Mouse (Mus musculus) heart, postnatal 0 days (tissue): ENCODE data around the gene Mn1. TPM values are rescaled to one million over a fixed set of nuclear protein-coding genes. Genes with fewer than 3 reads are reported as not detected.

Experiments
- ATAC-seq: fragments of 200-750 bp; cut with Nextera tagmentation; 2 replicates; pipeline ENCODE4 v1.8.0; 2017; ENCODE audit warnings: low read depth, moderate number of reproducible peaks, moderate library complexity; ENCODE audit not compliant: insufficient read depth
- DNase-seq: peaks from one replicate; pipeline ENCODE4 v3.0.0-alpha.2; 2016; ENCODE audit warnings: low spot score
- H3K27ac ChIP-seq: fragments of 300-500 bp; sonication (generic); 2 replicates; pipeline ENCODE4 v1.5.1; 2014; ENCODE audit warnings: low read depth, mild to moderate bottlenecking
- H3K27me3 ChIP-seq: fragments of 300-500 bp; sonication (generic); 2 replicates; pipeline ENCODE4 v1.6.1; 2014; ENCODE audit warnings: low read length, mixed read lengths; ENCODE audit not compliant: control insufficient read depth, insufficient read depth
- H3K36me3 ChIP-seq: fragments of 300-500 bp; sonication (generic); replicated peaks from 2 replicates; pipeline ENCODE4 v1.6.1; 2014; ENCODE audit warnings: low read length, mixed read lengths; ENCODE audit not compliant: control insufficient read depth, insufficient read depth
- H3K4me1 ChIP-seq: fragments of 300-500 bp; sonication (generic); 2 replicates; pipeline ENCODE4 v1.6.1; 2014; ENCODE audit warnings: antibody characterized with exemption; ENCODE audit not compliant: control insufficient read depth, insufficient read depth
- H3K4me2 ChIP-seq: fragments of 300-500 bp; sonication (generic); 2 replicates; pipeline ENCODE4 v1.6.1; 2014; ENCODE audit warnings: low read depth, mild to moderate bottlenecking, low read length, moderate library complexity
- H3K4me3 ChIP-seq: fragments of 300-500 bp; sonication (generic); 2 replicates; pipeline ENCODE4 v1.5.1; 2014; ENCODE audit warnings: low read depth, low read length
- H3K9ac ChIP-seq: fragments of 300-500 bp; sonication (generic); replicated peaks from 2 replicates; pipeline ENCODE4 v1.6.1; 2014; ENCODE audit warnings: low read depth, low read length, mixed read lengths
- H3K9me3 ChIP-seq: fragments of 300-500 bp; sonication (generic); replicated peaks from 2 replicates; pipeline ENCODE4 v1.6.1; 2016; ENCODE audit warnings: low read length; ENCODE audit not compliant: control insufficient read depth
- CTCF ChIP-seq: IDR thresholded peaks from 2 replicates; pipeline ENCODE4 v1.5.1; 2016; ENCODE audit warnings: antibody characterized with exemption, control low read depth, low read depth
- EP300 ChIP-seq: IDR thresholded peaks from 2 replicates; pipeline ENCODE4 v1.6.1; 2016; ENCODE audit warnings: antibody characterized with exemption, low read depth
- WGBS: fragments of 180-500 bp; shearing (Covaris S2); extraction: QIAGEN DNeasy Blood & Tissue Kit; methylation state at CpG from one replicate; pipeline ENCODE4 v1.1.7; 2014; 5-methylcytosine and 5-hydroxymethylcytosine counted together
- polyA plus RNA-seq: library from polyadenylated mRNA; unstranded; fragments of >200 nt; fragmentation: Nextera tagmentation; extraction: Ambion mirVana; gene quantifications from 2 replicates; pipeline ENCODE4 v1.2.1, GENCODE M21; 2015
- total RNA-seq: library from RNA; depleted of rRNA; stranded (reverse); fragments of >200 nt; gene quantifications from 2 replicates; pipeline ENCODE4 v1.2.3, GENCODE M21; 2014; ENCODE audit warnings: low replicate concordance

Mn1 gene
- total and polyA plus RNA-seq, 2 experiments from 2014 or later = 4.5 to 16.4 TPM

- Histone ChIP-seq H3K27ac (peak overlapping the region; percentile 15; the same call in 1 of the 2 replicates), H3K4me1 (peaks cover 13% of the 10 kb centered on the region), H3K4me3 (no peak overlapping the region), H3K9ac (no peak overlapping the region), H3K4me2 (0 out of 2 replicates have a peak overlapping the region, but pooled peaks have one; percentile 0), H3K9me3 (no peaks in the 10 kb centered on the region), H3K36me3 (no peaks in the 10 kb centered on the region), H3K27me3 (peaks cover 15% of the 10 kb centered on the region; the same call in 1 of the 2 replicates)
- DNase-seq = no peak
- TF ChIP-seq EP300 (no peak), CTCF (no peak)
- WGBS = 36% methylated on average over 7 of the region's 7 CpGs
- peak; percentile 63 for ATAC-seq
Observed at GRCm38 (mm10) chr5:111429726-111430125, 12.6 kb downstream of the Mn1 start.

DNA sequence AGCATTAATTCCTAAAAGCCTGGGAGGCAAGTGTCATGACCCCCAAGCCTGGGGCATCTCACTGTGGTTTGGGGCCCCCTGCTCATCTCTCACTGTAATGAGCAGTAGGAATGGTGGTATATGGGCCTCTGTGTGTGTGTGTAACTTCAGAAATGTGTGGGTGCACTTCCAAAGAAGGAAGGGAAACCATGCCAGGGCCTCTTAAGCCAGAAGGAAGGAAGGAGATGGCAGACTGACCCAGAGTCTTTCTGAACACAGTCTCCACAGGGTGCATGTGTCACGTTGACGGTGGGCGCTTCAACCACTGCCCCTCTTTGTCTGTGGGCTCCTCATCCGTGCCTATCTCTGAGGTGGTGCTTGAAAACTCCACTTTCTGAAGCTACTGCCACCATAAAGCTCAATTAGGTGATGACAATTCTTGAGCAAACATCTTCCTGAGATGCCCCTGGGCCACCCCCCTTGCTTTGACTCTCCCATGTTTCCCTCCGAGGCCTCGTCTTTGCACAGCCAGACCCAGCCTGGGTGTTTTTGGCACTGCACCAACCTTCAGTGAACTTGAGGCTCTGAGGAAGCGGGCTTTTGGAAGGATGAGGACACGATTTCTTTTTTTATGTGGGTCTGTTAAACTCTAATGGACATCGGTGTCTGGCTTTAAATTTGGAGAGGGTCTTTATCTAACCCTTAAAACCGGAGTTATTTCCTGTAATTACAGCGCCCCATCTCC lies 14.0 kb downstream of the Mn1 start:
- Histone ChIP-seq H3K4me1 (peaks cover 19% of the 10 kb centered on the region), H3K4me2 (no peak overlapping the region), H3K9ac (no peak overlapping the region), H3K36me3 (no peaks in the 10 kb centered on the region), H3K27me3 (peaks cover 12% of the 10 kb centered on the region; the same call in 1 of the 2 replicates), H3K4me3 (no peak overlapping the region), H3K9me3 (no peaks in the 10 kb centered on the region), H3K27ac (0 out of 2 replicates have a peak overlapping the region, but pooled peaks have one; percentile 22)
- TF ChIP-seq EP300 (no peak), CTCF (no peak)
- 53% methylated on average over 11 of the region's 11 CpGs for WGBS
- DNase-seq = no peak
- ATAC-seq = no peak

DNA sequence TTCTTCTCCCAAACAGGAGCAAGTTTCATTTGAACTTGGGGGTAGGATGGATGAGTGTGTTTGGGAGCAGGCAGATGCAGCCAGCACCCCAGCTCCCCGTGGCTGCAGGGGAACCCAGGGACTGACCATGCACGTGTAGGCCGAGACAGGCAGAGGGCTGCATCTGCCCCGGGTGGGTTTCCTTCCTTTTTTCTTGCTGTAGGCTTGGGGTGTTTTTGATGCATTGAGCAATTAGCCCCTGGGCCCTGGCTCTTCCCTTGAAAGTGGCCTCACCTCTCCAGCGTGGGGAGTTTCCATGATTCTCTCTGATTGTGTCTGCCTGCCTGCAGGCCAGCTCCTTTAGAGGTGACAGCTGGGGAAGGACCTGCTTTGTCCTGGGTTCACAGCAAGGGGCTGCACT lies 15.7 kb downstream of the Mn1 start:
- Histone ChIP-seq H3K36me3 (no peaks in the 10 kb centered on the region), H3K27ac (no peak overlapping the region), H3K4me1 (peaks cover 15% of the 10 kb centered on the region), H3K27me3 (peaks cover 4% of the 10 kb centered on the region; the same call in 1 of the 2 replicates), H3K9ac (no peak overlapping the region), H3K4me3 (no peak overlapping the region), H3K9me3 (no peaks in the 10 kb centered on the region), H3K4me2 (no peak overlapping the region)
- no peak for ATAC-seq
- no peak for DNase-seq
- 73% methylated on average over 5 of the region's 5 CpGs for WGBS
- TF ChIP-seq EP300 (no peak), CTCF (no peak)

DNA sequence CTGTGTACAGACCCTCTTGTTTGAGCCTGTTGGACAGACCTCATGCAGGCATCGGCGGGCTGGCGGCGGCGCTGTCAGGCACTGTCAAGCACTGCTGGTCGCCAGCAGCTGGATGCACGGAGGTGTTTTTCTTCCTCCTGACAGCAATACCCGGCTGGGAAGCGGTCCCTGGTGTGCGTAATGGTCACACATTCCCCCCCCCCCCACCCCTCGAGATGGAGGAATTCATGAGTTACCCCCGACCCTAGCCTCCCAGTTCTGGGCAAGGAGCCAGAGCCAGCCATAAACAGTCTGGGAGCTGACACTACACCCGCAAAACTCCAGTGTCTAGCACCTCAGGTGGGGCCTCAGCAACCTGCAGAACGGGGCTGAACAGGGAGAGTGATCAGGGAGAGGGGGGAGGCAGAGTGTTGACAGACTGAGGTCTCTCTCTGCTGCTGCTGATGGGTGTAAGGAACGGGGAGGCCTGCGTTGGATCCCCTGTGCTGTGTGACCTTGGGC lies 17.2 kb downstream of the Mn1 start:
- Histone ChIP-seq H3K9ac (no peak overlapping the region), H3K9me3 (no peaks in the 10 kb centered on the region), H3K36me3 (no peaks in the 10 kb centered on the region), H3K4me1 (peaks cover 15% of the 10 kb centered on the region), H3K4me3 (no peak overlapping the region), H3K4me2 (peak overlapping the region; percentile 21; the same call in 1 of the 2 replicates), H3K27me3 (peaks cover 4% of the 10 kb centered on the region; the same call in 1 of the 2 replicates), H3K27ac (no peak overlapping the region)
- WGBS = 14% methylated on average over 16 of the region's 16 CpGs
- TF ChIP-seq EP300 (no peak), CTCF (no peak)
- DNase-seq (no peak), ATAC-seq (peak; percentile 52)

DNA sequence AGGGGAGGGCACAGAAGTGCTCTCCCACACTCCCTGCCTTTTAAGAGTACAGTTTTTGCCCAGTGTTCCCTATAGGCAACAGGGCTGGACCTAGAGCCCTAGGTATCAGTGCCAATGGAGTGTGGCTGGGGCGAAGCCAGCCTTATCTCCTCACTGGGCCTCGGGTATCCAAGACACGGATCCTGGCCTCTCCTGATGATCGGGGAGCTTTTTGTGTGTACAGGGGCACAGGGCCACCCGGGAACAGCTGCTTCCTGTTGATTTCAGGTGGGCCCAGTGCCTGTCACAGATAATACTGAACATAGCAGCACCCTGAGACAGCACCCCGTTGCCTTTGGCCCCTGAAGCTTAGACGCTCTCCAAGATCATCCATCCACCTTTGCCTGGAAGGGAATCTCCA lies 19.1 kb downstream of the Mn1 start:
- TF ChIP-seq EP300 = no peak
- TF ChIP-seq CTCF = no peak
- H3K4me1 ChIP-seq = peaks cover 15% of the 10 kb centered on the region
- 41% methylated on average over 7 of the region's 7 CpGs for WGBS
- ATAC-seq (no peak), DNase-seq (no peak)
- H3K9ac ChIP-seq = no peak overlapping the region
- peaks cover 4% of the 10 kb centered on the region; the same call in 1 of the 2 replicates for H3K27me3 ChIP-seq
- H3K36me3 ChIP-seq = no peaks in the 10 kb centered on the region
- H3K4me3 ChIP-seq = no peak overlapping the region
- H3K4me2 ChIP-seq = no peak overlapping the region
- no peak overlapping the region for H3K27ac ChIP-seq
- H3K9me3 ChIP-seq = no peaks in the 10 kb centered on the region
